Mouse (Mus musculus) heart, adult 2 months (tissue): ENCODE measurements around the gene Ddr1.

ENCODE experiments used
- CTCF ChIP-seq: fragments of 200-600 bp; IDR thresholded peaks from 2 replicates; pipeline ENCODE4 v1.8.1; 2022; ENCODE audit warnings: antibody characterized with exemption, mild to moderate bottlenecking, moderate library complexity
- POLR2A ChIP-seq: fragments of 200-500 bp; IDR thresholded peaks from 2 replicates; pipeline ENCODE4 v1.6.1; 2011; ENCODE audit warnings: mild to moderate bottlenecking, low read depth, low read length, control low read depth; ENCODE audit not compliant: insufficient read depth

DNA sequence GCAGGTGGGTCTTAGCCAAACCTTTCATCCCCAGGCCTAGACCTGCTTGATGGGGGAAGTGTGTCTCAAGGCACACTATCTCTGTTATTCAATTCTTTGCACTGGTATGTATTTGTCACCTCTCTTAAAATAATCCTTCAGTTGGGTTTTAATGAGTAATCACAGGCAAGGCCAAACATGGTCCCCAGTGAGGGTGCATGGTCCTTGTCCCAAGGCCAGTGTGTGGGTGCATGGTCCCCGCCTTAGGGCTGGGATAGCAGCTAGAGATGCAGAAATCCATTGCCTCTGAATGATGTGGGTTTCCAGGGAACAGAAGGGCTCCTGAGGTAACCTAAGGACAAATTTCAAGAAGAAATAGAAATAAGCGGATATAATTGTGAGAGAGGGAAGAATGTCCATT lies 39.9 kb upstream of the Ddr1 start:
- TF ChIP-seq CTCF (no peak), POLR2A (no peak)
